Mouse (Mus musculus): ENCODE results near the gene Csf2rb.

DNA sequence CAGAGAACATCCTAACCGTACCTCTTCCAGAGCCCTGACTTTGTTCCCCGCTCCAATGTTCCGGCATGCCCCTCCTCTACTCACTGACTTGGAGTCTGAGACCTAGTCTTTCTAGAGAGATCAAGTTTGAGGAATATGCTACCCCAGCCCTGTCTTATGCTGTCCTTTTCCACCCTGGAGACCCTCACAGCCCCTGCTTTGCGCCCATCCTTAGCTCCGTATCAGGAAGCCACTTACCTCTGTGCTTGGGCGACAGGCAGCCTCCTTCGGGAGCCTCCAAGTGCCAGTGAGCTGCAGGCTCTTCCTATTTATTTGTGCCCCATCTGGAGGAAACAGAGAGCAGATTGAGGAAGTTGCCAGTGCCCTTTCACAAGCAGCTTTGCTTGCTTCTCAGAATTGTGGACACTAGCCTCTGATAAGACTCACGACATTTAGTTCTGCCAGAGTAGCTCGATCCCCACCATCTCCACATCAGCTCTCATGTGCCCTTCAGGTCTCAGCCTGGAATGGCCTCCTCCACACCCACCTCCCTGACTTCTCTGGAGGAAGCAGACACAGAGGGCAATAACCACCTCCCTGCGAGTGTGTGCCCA lies 20.1 kb upstream of the Csf2rb start, which contains the start of gene Csf2rb2:
- TF ChIP-seq TAL1 (IDR thresholded peaks at IDR 0.05; ENCODE audit: low read length) (no peak), GATA1 (IDR thresholded peaks at IDR 0.05; ENCODE audit: low read length) (no peak)
